Mouse (Mus musculus) lung, embryonic 16.5 days (tissue): ENCODE measurements at regions not wholly inside any gene's neighbourhood (a gene's known extent, or its start where the extent isn't known, plus 50 kb on each side); places are given as distances from the start of the nearest gene placed in this dataset.

ENCODE experiments used
- ATAC-seq: fragments of 200-750 bp; cut with Nextera tagmentation; 2 replicates; pipeline ENCODE4 v1.8.0; 2017; ENCODE audit warnings: low read depth, mild to moderate bottlenecking, moderate library complexity
- H3K27ac ChIP-seq: fragments of 300-500 bp; sonication (generic); 2 replicates; pipeline ENCODE4 v1.5.1; 2014; ENCODE audit warnings: mild to moderate bottlenecking, control low read depth, low read length
- H3K27me3 ChIP-seq: fragments of 300-500 bp; sonication (generic); 2 replicates; pipeline ENCODE4 v1.6.1; 2014; ENCODE audit warnings: low read depth, low read length, mixed read lengths; ENCODE audit not compliant: control insufficient read depth, insufficient read depth
- H3K36me3 ChIP-seq: fragments of 300-500 bp; sonication (generic); 2 replicates; pipeline ENCODE4 v1.6.1; 2014; ENCODE audit warnings: low read length; ENCODE audit not compliant: control insufficient read depth, insufficient read depth
- H3K4me1 ChIP-seq: fragments of 300-500 bp; sonication (generic); replicated peaks from 2 replicates; pipeline ENCODE4 v1.6.1; 2014; ENCODE audit warnings: low read length, mixed read lengths; ENCODE audit not compliant: control insufficient read depth, insufficient read depth
- H3K4me2 ChIP-seq: fragments of 300-500 bp; sonication (generic); 2 replicates; pipeline ENCODE4 v1.6.1; 2014; ENCODE audit warnings: low read depth, low read length, control low read depth
- H3K4me3 ChIP-seq: fragments of 300-500 bp; sonication (generic); 2 replicates; pipeline ENCODE4 v1.5.1; 2014; ENCODE audit warnings: mild to moderate bottlenecking, low read length, control low read depth
- H3K9ac ChIP-seq: fragments of 300-500 bp; sonication (generic); 2 replicates; pipeline ENCODE4 v1.6.1; 2014; ENCODE audit warnings: low read length, control low read depth
- H3K9me3 ChIP-seq: fragments of 300-500 bp; sonication (generic); 2 replicates; pipeline ENCODE4 v1.6.1; 2016; ENCODE audit warnings: low read length; ENCODE audit not compliant: control insufficient read depth
- WGBS: fragments of 180-500 bp; shearing (Covaris S2); extraction: QIAGEN DNeasy Blood & Tissue Kit; methylation state at CpG from one replicate; pipeline ENCODE4 v1.1.7; 2014; 5-methylcytosine and 5-hydroxymethylcytosine counted together

DNA sequence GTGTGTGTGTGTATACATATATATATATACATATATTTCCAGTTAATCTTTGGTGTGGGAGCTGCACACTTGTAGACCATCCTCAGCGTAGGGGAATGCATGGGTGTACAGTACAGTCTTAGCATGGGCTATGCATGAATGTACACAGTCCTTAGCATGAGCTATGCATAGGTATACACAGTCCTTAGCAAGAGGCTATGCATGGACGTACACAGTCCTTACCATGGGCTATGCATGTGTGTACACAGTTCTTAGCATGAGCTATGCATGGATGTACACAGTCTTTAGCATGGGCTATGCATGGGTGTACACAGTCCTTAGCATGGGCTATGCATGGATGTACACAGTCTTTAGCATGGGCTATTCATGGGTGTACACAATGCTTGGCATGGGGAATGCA, 70.5 kb downstream of the Rchy1 start:
- no peaks in the 10 kb centered on the region for H3K36me3 ChIP-seq
- H3K9ac ChIP-seq = no peak overlapping the region
- H3K27me3 ChIP-seq = no peaks in the 10 kb centered on the region
- no peaks in the 10 kb centered on the region for H3K4me1 ChIP-seq
- no peaks in the 10 kb centered on the region for H3K9me3 ChIP-seq
- no peak for ATAC-seq
- 77% methylated on average over 2 of the region's 2 CpGs for WGBS
- no peak overlapping the region for H3K4me2 ChIP-seq
- H3K27ac ChIP-seq = no peak overlapping the region
- H3K4me3 ChIP-seq = no peak overlapping the region

GRCm38 (mm10) chr5:91881771-91882170, 81.1 kb downstream of the Rchy1 start:
- 77% methylated on average over 1 of the region's 1 CpGs for WGBS
- H3K4me3 ChIP-seq = no peak overlapping the region
- H3K4me1 ChIP-seq = no peaks in the 10 kb centered on the region

DNA sequence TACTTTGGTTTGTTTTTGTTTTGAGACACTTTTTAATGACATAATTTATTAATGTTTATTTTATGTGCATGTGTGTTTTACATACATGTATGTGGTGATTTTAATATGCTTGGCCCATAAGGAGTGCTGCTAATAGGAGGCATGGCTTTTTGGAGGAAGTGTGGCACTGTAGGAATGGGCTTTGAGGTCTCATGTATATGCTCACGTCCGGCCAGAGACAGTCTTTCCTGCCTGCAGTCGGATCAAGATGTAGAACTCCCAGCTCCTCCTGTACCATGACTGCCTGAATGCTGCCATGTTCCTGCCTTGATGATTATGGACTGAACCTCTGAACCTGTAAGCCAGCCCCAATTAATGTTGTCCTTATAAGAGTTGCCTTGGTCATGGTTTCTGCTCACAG, 82.6 kb downstream of the Rchy1 start:
- no peak overlapping the region for H3K9ac ChIP-seq
- 88% methylated on average over 3 of the region's 3 CpGs for WGBS
- ATAC-seq = no peak
- H3K9me3 ChIP-seq = no peaks in the 10 kb centered on the region
- H3K27ac ChIP-seq = no peak overlapping the region
- H3K27me3 ChIP-seq = no peaks in the 10 kb centered on the region
- no peaks in the 10 kb centered on the region for H3K36me3 ChIP-seq
- H3K4me2 ChIP-seq = no peak overlapping the region
- no peak overlapping the region for H3K4me3 ChIP-seq
- no peaks in the 10 kb centered on the region for H3K4me1 ChIP-seq

More at GRCm38 (mm10) chr5:91881771-91882170, 81.1 kb downstream of the Rchy1 start:
- Histone ChIP-seq H3K27ac (no peak overlapping the region), H3K9me3 (no peaks in the 10 kb centered on the region), H3K27me3 (no peaks in the 10 kb centered on the region), H3K4me2 (no peak overlapping the region), H3K36me3 (no peaks in the 10 kb centered on the region), H3K9ac (no peak overlapping the region)
- no peak for ATAC-seq

DNA sequence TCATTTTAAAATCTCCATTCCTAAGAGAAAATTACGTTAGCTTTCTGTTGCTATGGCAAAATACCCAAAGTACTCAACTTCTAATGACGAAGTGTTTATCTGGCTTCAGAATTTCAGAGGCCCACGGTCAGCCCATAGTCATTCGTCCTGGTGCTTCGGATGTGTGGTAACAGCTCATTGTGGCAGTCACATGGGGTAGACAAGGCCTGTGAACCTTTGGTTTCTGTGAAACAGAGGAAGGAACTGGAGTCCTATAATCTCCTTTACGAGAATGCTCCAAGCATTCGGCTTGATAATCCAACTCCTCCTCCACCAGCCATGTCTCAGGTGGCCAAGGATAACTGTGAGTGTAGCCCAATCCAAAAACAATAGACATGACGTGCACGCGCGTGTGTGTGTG, 84.2 kb downstream of the Rchy1 start:
- WGBS = 78% methylated on average over 11 of the region's 11 CpGs
- Histone ChIP-seq H3K4me1 (no peaks in the 10 kb centered on the region), H3K4me3 (no peak overlapping the region)

DNA sequence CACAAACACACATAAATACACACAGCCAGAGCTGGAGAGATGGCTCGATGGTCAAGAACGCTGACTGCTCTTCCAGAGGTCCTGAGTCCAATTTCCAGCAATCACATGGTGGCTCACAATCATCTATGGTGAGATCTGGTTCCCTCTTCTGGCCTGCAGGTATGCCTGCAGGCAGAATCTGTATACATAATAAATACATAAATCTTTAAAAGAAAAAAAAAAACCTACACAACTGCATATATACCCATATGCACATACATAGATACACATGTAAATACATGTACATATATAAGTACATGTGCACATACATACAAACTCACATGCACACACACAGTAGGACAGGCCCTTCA, 86.2 kb downstream of the Rchy1 start:
- no peak overlapping the region for H3K4me2 ChIP-seq
- no peak overlapping the region for H3K9ac ChIP-seq
- H3K9me3 ChIP-seq = no peaks in the 10 kb centered on the region
- no peaks in the 10 kb centered on the region for H3K27me3 ChIP-seq
- WGBS = 92% methylated on average over 2 of the region's 2 CpGs
- no peak overlapping the region for H3K27ac ChIP-seq
- H3K36me3 ChIP-seq = no peaks in the 10 kb centered on the region
- H3K4me3 ChIP-seq = no peak overlapping the region
- H3K4me1 ChIP-seq = no peaks in the 10 kb centered on the region
- ATAC-seq = no peak

More for the DNA sequence above, 84.2 kb downstream of the Rchy1 start:
- Histone ChIP-seq H3K9me3 (no peaks in the 10 kb centered on the region), H3K27ac (no peak overlapping the region), H3K4me2 (no peak overlapping the region), H3K27me3 (no peaks in the 10 kb centered on the region), H3K36me3 (no peaks in the 10 kb centered on the region), H3K9ac (no peak overlapping the region)
- ATAC-seq = no peak

DNA sequence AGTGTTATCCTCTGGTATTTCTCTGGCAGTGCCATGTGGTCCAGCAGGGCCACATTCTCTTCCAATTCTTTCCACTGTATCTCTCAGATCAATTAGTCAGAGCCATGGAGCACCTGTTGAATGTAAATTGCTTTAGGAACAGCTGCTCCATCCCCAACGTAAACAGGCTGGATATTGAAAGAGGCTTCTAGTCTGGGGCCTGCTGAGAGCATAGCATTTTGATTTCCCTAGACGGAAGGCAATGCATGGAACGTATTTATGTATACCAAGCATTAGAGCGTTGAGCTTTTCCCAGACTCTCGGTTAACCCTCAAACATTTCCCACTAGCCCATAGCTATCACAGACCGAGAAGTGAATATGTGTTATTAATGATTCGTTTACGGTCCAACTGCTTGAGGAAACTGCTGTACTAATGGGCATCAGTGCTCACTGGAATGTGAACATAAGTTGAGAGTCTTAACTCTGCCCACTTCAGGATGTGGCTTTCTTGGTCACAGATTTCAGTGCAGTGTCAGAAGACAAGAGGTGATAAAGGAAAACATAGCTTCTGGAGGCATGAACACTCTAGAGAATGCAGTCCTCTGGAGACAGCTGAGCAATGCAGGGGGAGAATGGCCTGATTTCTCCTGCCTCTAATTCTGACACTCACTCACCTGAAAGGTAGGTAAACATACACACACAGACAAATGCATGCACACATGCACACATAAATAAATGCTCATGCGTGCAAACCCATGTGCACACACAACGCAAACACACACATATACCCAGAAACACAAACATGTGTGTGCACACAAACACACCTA, 86.8 kb downstream of the Rchy1 start:
- Histone ChIP-seq H3K27ac (no peak overlapping the region), H3K27me3 (no peaks in the 10 kb centered on the region), H3K4me2 (no peak overlapping the region), H3K9me3 (no peaks in the 10 kb centered on the region), H3K4me3 (no peak overlapping the region), H3K9ac (no peak overlapping the region), H3K36me3 (no peaks in the 10 kb centered on the region), H3K4me1 (no peaks in the 10 kb centered on the region)
- WGBS = 77% methylated on average over 10 of the region's 10 CpGs
- no peak for ATAC-seq

DNA sequence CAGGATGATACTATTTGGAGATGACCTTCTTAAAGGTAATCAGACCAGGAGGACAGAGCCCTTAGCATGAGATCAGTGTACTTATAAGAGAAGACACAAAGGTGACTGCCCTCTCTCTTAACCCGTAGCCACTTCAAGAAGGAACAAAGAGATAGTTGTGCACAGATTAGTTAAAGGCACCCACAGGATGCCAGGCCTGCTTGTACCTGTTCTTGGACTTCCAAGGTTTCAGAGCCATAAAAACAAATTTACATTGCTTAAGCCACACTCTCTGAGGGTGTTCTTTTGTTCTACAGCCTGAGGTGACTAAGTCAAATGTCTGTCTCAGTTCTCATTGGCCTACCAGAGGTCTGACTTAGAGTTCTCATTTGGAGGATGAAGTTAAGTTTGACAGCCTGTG, 90.1 kb downstream of the Rchy1 start:
- H3K36me3 ChIP-seq = no peaks in the 10 kb centered on the region
- no peaks in the 10 kb centered on the region for H3K4me1 ChIP-seq
- WGBS = 81% methylated on average over 1 of the region's 1 CpGs
- no peak overlapping the region for H3K4me3 ChIP-seq
- no peak overlapping the region for H3K4me2 ChIP-seq
- no peaks in the 10 kb centered on the region for H3K27me3 ChIP-seq
- no peak for ATAC-seq
- H3K9me3 ChIP-seq = no peaks in the 10 kb centered on the region
- no peak overlapping the region for H3K9ac ChIP-seq
- H3K27ac ChIP-seq = no peak overlapping the region

DNA sequence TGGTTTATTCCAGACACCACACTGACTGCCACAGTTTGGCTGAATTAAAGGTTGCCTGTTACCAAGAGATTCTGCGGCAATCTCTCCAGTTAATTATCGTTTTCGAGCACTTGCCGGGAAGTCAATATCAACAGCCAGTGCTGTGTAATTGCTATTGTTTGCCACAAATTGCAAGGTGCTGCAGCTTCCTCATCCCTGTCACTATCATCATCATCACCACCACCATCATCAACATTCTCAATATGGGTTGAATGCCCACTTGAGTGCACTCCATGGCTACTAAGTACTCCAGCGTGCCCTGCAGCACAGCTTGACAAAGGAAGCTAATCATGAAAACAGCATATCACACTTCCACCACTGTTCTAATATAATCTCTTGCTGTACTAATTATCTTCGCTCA, 93.1 kb downstream of the Rchy1 start:
- ATAC-seq = no peak
- Histone ChIP-seq H3K4me2 (no peak overlapping the region), H3K27ac (no peak overlapping the region), H3K36me3 (no peaks in the 10 kb centered on the region), H3K4me1 (no peaks in the 10 kb centered on the region), H3K9ac (no peak overlapping the region), H3K9me3 (no peaks in the 10 kb centered on the region), H3K27me3 (no peaks in the 10 kb centered on the region), H3K4me3 (no peak overlapping the region)
- WGBS = 96% methylated on average over 6 of the region's 6 CpGs

- Histone ChIP-seq H3K4me1 (no peaks in the 10 kb centered on the region), H3K4me2 (no peak overlapping the region), H3K27me3 (no peaks in the 10 kb centered on the region), H3K9ac (no peak overlapping the region), H3K27ac (no peak overlapping the region), H3K4me3 (no peak overlapping the region), H3K36me3 (no peaks in the 10 kb centered on the region), H3K9me3 (no peaks in the 10 kb centered on the region)
- ATAC-seq = no peak
- 79% methylated on average over 3 of the region's 3 CpGs for WGBS
These were observed 96.7 kb downstream of the Rchy1 start for GRCm38 (mm10) chr5:91866184-91866583.

- Histone ChIP-seq H3K36me3 (no peaks in the 10 kb centered on the region), H3K4me1 (no peaks in the 10 kb centered on the region), H3K9ac (no peak overlapping the region), H3K9me3 (no peaks in the 10 kb centered on the region), H3K4me3 (no peak overlapping the region), H3K27me3 (no peaks in the 10 kb centered on the region), H3K4me2 (no peak overlapping the region), H3K27ac (no peak overlapping the region)
- ATAC-seq = no peak
- 64% methylated on average over 3 of the region's 3 CpGs for WGBS
These were observed 97.5 kb downstream of the Rchy1 start for GRCm38 (mm10) chr5:91865365-91865764.
